Mouse (Mus musculus): ENCODE results near the gene Lrrc73.

DNA sequence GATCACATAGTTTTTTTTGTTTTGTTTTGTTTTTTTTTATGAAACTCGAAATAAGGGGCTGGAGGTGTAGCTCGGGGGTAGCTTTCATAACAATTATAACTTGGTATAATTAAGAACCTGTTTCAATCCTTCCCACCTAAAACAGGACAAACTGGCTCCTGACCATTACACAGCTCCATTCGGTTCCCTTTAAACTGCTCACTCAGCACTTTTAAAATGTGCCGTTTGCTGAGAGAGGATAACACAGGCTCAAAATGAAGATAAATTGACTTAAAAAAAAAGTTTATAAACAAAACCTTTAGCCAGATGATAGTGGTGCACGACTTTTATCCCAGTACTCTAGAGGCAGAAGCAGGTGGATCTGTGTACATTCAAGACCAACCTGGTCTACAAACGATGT lies 32.1 kb downstream of the Lrrc73 start:
- TF ChIP-seq CTCF (IDR thresholded peaks at IDR 0.05) (no peak), EP300 (IDR thresholded peaks at IDR 0.05) (no peak)

All from lung, postnatal 0 days (tissue).